Mouse (Mus musculus) mouse trophoblast stem cell (cell line): ENCODE measurements around the gene Tmem200a.
"Not testable (repeated sequence)": the region's sequence is repeated elsewhere in the genome, so short reads cannot be mapped to it uniquely, and the experiment has no call there.

Source experiments
- in situ Hi-C, 2 experiments: fragments of 300-500 bp; cut with MseI, MboI; formaldehyde crosslinking; loops; 2 replicates in 1 of 2; 3 replicates in 1 of 2; pipeline ENCODE4 v1.15.1; 2025

Gene Tmem200a

DNA sequence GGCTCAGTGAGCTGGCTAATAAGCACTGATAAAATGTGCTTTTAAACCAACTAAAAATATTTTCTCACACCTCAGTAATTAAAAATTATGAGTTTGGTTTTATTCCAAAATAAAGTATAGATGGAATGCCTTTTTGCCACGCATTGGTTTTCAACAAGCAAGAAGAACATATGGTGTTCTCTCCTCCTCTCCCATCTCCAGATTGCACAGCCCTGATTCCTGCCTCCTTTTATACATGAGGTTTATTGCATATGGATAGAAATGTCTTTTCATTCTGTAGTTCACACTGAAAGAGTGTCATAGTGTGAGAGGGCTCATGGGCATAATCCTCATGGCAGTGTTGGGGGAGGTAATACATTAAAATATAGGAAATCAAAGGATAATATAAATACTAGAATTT, 96.2 kb downstream of the Tmem200a start:
- in situ Hi-C loops, result no loop called here

DNA sequence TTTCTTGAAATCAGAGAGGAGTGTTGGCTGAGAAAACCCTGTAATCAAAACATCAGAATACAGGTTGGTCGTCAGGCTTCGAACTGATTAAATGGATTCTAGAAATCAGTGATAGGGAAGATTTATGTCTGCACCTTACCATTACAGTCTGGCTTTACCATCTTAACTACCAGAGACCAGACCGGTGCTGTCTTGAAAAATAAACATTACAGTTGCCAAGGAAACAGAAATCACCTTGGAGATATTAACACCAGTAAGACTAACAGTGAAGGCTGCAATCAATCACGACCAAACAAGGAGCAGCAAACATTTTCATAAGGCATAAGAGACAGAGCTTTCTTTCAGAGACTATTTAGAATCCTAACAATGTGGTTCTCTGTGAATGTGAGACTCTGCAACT, 116.0 kb downstream of the Tmem200a start:
- in situ Hi-C loops, result no loop called here

DNA sequence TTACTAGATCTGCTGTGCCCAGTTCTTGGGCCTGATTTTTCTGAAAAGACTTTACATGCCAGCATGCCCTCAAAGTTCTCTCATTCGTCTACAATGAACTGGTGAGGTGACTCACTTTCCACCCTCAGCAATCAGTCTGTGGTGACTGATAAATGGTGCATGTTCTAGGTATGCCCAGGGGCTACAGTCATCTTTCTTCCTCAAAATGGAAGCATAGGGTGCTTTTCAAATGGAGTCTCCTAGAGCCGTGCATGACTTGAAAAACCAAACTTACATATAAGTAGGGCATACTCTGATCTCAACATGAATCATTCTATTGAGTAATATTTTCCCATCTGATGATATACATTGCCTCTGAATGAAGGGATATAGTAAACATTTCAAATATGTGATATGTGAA, 117.8 kb downstream of the Tmem200a start:
- in situ Hi-C loops, result no loop called here

DNA sequence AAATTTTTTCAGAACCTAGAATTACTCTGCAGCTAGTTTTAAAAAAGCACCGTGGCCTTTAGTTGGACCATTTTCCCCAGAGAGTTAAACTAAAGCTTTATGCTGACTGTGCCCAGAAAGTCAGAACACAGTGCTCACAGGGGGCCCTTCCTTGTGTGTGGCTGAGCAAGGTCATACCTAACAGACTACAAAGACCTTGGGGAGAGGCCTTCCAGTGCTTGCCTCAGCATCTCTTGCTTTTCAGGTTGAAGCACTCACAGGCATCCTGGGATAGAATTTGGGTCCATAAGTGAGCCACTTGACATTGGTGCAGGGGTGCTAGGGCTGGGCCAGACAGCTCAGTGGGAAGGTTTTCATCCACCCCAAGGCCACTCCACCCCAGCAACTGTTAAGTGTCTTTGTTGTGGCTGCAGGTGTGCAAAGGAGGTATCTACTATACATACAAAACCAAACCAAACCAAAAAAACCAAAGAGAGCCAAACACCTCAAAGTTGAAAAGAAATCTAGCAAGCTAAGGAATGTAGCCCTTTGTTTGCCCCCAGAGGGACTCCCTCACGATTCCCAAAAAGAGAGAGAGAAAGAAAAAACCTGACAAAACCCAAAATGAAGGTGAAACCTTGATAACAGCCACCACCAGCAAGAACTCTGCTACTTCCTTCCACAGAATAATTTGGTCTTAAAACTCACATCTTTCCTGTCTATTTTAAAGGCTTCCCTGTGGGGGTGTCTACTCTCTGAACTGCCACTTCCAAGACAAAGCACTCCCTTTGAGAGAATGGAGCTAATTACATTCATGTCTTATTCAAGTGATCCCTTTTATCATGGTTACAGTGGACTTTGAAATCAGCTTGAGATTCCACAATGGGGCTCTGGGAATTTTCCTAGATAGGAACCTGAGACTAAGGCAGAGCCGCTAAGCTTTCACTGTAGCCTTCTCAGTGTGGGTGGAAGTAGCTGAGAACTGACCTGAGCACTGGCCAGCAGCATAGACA, 119.8 kb downstream of the Tmem200a start:
- in situ Hi-C loops, result no loop called here

DNA sequence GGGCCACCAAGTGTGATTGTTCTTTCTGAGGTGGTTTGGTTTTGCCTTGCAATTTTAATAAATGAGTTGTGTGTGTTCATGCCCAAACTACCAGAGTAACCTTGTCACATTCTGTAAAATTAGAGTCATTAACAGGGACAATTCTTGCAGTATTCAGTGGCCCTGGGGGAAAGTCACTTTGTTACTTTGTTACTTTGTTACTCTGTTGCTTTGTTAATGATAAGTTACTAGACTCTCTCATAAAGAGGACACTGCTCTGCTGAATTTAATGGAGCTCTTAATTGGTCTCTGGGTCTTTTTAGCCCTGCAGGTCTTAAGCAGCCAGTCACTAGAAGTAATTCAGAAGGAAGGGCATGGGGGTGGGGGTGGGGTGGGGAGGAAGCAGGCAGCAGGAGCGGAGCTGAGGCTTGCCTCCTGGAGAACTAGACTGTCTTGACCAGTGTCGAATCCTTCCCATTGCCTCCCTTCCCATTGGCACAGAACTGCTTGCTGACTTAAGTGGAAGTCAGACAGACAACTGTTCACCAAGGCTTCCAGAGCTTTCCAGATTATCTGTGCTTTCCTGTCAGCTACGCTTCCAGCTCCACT, 124.1 kb downstream of the Tmem200a start:
- in situ Hi-C loops, result no loop called here

DNA sequence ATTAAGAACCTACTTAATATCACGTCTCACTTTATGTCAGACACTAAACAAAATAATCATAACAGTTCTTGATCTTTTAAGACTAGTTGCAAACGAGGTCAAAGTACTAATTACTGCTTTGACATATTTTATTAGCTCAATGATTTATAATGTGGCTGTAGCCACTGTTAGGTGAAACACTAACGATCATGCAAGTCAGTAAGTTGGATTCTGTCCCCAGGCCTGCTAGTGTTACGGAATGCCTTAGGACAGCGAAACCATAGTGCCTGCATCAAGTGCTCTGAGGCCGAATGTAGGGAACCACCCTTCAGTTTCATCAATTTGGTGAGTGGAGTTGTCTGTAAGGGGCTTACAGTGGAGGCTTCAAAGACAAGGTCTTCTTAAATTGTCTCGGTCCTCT, 126.0 kb downstream of the Tmem200a start:
- in situ Hi-C loops, result no loop called here

DNA sequence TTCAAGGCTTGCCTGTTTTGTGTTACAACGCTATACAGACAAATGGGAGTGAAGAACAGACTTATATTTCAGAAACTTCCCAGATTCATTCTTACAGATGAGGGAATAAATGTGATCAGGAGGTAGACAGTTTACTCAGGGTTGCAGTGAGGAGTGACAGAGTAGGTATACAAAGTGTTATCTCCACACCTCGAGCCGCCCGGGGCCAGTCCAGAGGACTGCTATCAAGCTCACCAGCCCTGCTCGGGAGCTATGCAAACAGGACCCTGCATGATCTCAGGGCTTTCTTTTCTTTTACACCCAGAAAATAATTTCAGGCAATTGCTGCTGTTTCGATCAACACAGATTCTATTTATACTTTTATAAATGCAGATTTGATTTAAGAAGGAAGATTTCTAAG, 126.7 kb downstream of the Tmem200a start:
- in situ Hi-C loops, result no loop called here

DNA sequence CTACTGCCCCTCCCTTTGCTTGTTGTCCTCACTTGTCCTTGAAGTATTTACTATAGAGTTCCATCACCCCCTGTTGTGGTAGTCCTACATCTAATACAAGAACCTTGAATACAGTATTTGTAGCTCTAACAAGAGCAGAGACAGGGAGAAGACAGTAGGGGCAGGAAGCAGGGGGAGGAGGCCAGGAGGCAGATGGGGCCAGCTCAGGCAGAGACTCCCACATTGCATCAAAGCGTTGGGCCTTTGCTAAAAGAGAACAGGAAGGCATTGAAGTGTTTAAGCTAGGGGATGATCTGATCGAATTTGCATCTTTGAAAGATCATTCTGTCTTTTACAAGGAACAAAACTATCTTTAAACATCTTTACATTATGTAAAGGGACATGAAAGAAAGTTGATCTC, 133.0 kb downstream of the Tmem200a start:
- in situ Hi-C loops, result no loop called here

DNA sequence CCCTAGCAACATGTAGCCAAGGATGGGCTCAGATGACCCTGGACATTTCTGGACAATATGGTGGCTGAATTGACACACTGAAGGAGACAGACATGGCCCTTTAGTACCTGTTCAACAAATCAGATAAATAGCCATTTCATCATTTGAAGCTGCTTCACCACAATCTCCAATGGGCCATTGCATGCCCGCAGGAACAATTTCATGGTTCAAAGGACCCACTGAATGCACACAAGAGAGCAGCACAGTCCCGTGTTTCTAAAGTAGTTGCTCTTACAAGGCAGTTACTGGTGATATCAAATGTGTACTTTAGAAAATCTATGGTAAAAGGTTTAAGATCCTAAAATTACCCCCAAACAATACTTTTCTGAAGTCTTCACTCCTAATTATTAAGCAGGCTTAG, 134.2 kb downstream of the Tmem200a start:
- in situ Hi-C loops, result no loop called here

DNA sequence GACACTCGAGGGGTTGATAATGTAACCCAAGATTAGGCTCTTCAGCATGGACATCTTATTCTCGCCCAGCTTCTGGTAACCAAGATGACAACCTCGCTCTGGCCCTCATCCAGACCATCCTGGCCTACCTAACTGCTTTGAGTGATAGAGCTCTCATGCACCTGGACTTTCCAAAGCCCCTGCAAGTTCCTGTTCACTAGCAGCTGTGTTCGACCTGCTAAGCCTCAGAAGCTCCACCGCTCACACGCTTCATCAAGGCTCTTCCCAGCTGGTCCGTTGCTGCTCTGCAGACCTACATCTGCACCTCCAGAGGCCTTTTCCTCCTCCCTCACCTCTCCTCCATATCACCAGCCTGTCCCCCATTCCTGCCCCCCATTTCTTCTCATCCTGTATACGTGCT, 147.1 kb downstream of the Tmem200a start:
- in situ Hi-C loops, result no loop called here

DNA sequence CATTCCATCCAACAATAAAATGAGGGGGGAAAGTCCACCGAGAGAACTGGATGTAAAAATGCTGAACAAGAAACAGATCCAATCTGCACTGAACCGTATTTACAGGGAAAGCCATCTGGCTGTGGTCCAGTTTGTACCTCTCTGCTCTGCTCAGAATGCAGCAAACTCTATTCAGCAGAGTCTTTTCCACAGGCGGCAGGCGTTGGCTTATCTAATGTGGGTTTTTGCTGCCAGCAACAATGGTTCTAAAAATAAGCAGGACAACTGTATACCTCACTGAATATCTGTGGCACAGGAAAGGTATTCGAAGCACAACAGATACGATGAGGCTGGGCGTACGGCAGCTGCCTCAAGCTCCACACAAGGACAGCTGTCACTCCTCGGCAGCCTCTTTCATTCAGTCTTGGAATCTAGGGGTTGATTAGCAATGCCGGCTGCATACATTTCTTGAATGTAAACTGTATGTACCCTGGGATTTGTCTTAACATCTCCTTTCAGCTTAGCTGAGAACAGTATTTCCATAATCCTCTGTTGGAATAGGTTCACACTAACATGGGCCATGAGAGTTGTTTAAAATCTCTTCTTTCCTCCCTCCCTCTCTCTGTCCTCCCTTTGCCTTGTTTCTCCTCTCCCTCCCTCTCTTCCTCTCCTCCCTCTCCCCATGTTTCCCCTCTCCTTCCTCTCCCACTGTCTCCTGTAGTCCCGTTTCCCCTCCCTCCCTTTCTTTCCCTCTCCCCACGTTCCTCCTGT, 149.3 kb downstream of the Tmem200a start:
- in situ Hi-C loops, result no loop called here

DNA sequence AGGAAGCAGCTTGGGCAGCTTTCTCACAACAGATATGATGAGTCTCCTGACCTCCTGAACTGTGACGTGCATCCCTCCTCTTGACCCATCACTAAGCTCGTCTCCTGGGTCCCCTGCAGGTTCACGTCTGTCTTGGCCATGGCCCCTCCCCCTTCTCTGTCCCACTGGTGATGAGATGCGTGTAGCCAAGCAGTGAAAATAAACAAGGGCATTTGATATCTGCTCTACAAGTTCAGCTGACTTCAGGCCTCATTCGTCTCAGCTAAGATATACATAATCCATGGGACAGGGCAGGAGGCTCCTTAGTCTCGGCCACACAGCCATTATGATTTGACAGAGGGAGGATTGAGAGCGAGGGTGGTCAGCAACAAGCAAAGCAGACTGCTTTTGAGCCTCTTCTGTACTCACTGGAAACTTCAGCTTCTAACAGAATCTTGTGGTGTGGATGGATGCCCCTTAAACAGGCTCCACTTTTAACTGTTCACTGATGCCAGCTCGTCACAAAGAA, 149.9 kb downstream of the Tmem200a start:
- in situ Hi-C loops, result no loop called here

DNA sequence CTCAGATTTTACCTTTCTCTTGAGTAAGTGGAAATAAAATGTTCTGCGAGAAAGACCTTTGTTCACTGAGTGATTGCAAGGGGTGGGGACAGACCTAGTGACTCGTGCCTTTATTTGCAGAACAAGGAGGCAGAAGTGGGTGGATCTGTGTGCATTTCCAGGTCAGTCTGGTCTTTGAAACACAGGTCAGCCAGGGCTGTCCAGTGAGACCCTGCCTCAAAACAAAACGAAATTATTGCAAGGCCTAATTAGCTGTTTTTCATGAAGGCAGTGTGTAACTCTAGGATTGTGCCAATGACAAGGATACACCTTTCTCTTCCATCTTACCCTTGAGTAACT, 150.4 kb downstream of the Tmem200a start:
- in situ Hi-C loops, result no loop called here

DNA sequence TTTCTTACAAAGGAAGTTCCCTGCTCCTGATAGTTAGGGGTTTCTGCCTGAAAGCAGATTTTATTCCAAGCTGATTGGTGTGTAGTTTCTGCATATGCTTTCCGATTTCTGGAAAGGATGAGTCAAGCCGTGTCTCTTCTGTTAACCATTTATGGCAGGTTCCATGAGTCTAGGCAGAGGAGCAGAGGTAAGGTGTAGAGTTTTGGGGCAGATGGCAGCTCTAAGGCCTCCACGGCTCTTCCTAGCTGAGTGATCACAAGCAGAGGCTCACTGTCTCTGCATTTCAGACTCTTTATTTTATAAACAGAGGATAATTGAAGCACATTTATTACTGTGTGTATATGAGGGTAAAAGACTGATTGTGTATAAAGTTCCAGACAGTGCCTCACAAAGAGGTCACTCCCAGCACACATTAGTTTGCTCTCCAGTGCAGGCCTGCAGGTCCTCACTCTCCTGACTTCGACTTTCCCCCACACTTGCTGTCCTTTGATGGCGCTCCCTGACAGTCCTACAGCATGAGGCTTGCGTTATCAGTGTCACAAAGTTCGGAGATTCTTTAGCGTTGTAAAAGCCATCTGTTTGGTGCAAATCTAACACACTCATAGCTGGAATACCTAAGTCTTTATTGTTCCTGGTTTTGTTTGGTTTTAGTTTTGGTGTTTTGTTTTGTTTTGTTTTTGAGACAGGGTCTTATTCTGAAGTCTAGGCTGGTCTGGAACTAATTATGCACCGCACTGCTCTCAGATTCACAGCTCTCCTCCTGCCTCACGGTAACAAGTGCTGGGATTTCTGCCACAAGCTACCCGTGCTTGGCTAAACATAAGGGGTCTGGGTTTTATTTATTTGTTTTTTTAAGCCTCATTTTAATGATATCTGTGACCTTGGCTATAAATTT, 151.1 kb downstream of the Tmem200a start:
- in situ Hi-C loops, result no loop called here

DNA sequence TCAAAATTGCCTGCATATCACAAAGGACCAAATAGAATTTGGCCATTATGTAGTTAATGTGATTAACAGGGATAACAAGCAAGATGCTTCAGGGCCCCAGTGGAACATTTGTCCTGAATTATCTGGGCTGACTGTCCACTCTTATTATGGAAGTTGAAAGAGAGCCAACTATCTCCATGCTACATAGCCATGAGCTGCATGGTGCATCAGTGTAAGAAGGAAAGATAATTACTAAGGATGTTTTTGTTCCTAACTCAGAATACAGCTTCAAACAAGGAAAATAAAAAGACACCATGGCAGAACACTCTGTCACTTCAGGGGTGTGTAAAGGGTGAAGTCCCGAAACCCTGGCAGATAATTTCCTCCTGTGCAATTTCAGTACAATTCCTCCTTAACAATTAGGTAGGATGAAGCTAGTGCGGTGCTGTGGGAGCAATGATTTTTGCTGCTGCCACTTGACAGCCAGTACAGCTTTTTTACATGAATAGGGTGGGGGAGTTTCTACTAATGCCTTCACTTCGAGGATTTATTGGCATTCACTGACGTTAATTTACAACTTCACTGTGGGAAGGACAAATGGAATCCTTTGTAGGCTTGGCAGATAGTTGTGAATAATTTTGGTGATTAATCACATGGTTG, 158.1 kb downstream of the Tmem200a start:
- in situ Hi-C loops, result no loop called here

DNA sequence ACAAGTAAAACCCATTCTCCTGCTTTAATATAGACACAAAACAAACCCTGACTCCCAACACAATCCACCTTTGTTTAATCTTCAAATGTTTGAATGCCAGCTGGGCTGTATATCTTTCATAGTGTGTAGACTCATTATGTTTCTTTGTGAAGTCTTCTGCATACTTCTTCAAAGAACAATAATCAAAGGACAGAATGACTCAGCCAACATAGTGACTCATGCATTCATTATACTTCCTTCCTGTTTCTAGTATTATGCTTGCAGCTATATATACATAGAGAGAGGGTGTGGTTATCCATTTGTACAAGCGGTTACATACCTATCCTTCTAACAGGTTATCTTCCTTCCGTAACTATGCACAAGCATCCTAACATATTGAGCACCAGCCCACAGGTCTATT, 160.7 kb downstream of the Tmem200a start:
- in situ Hi-C loops, result no loop called here

DNA sequence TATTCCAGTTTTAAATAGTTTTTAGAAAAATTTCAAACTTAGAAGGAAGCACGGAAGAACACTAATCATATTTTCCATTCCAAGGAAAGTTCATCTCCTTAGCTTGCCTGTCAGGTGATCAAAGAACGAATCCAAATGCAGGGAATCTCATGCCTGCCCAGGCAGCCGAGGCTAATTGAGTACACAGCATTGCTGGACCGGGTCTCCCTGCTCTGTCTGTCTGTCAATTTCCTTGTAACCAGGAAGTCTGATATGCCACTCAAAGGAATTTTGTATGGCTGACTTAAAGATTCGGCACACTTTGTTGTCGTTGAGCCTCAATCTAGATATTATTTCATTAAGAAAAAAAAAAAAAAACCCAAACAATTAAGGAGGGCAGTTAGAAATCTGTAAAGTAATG, 168.6 kb downstream of the Tmem200a start:
- in situ Hi-C loops, result no loop called here

DNA sequence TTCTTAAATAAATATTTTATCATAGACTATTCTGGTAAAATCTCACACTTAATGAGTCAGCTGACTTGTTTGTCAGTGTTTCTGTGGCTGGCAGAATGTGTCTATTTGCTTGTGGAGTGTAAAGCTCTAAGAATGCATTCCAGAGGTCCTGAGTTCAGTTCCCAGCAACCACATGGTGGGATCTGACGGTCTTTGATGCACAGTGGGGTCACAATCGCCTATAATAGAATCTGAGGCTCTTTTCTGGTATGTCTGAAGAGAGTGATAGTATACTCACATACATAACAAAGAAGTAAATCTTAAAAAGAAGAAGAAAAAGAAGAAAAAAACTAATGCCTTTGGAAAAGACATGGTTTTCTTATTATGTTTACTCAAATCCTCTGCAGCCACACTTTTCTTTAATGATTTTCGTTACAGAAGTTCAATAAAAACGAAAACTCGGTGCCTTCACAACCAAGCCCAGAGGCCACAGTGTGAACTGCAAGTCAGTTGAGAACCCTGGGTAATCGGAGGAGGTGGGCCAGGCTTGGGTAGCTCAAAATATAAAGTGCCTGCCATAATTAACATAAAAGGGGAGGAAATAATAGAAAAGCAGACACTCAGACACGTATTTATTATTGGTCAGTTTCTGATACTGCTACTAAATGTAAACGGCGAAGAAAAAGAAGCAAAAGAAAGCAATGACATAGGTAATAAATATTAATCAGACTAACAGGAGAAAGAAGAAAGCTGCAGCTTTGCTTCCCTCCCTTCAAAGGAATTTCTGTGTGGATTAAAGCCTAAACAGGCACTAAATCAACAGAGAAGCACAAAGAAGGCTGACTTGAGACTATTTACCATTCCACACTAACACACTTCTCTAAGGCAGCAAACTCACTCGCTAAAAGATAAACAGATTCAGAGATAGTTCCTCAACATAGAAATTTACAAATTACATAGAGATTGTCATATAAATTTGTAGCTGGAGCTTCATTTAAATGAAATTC, 170.5 kb downstream of the Tmem200a start:
- in situ Hi-C loops, result no loop called here

DNA sequence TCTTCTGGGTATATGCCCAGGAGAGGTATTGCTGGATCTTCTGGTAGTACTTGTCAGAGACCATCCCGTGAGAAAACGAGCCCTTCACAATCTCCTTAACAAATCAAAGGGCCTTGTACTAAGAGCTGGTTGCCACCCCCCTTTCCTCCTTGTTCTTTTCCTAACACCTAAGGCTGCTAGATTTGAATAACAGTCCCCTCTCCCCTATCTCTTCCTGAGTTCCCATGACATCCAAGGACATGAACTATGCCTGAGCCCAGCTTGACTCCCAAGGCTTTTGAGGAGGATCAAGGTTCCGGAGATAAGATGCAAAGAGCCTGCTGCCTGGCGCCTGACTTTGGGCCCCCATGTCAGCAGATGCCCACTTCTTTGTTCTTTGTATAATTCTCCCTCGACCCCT, 184.7 kb downstream of the Tmem200a start:
- in situ Hi-C loops, result not testable (repeated sequence)

DNA sequence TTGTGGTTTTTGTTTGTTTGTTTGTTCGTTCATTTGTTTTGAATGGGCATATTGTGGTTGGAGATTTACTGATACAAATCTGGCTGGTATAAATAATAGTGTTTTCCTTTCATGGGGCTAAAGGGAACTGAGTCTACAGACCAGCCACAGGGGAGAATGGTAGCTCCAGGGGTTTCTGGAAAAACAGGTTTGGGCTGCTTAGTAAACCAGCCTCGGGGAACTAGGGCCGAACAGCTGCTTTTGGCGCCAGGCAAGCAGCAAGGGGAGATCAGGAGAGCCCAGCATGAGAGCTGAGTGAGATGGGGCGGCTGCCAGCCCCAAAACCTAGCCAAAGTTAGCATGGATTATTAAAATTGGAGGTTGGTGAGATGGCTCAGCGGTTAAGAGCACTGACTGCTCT, 191.6 kb downstream of the Tmem200a start:
- in situ Hi-C loops, result no loop called here
